Mouse (Mus musculus) C2C12 (cell line): ENCODE data around the gene Jazf1. TPM values are rescaled to one million over a fixed set of nuclear protein-coding genes. Genes with fewer than 3 reads are reported as not detected.

Experiments used
- H3K27me3 ChIP-seq: one replicate; pipeline ENCODE4 v1.6.1; 2011; ENCODE audit not compliant: control insufficient read depth, insufficient read depth, insufficient read length
- H3K36me3 ChIP-seq: one replicate; pipeline ENCODE4 v1.6.1; 2011; ENCODE audit not compliant: control insufficient read depth, insufficient read depth
- H3K4me3 ChIP-seq: one replicate; pipeline ENCODE4 v1.5.1; 2011; ENCODE audit warnings: mild to moderate bottlenecking, control low read depth; ENCODE audit not compliant: poor library complexity, insufficient read depth, severe bottlenecking
- H3K79me2 ChIP-seq: one replicate; pipeline ENCODE4 v1.6.1; 2011; ENCODE audit not compliant: control insufficient read depth, insufficient read depth
- H3K79me3 ChIP-seq: one replicate; pipeline ENCODE4 v1.6.1; 2011; ENCODE audit warnings: low read depth, control low read depth
- H3ac ChIP-seq: one replicate; pipeline ENCODE3; 2011; ENCODE audit warnings: low read depth; ENCODE audit not compliant: control insufficient read depth, insufficient read length
- CTCF ChIP-seq: IDR thresholded peaks from one replicate; pipeline ENCODE4 v1.5.1; 2011; ENCODE audit not compliant: control insufficient read depth, insufficient read depth, insufficient read length
- FOSL1 ChIP-seq: IDR thresholded peaks from one replicate; pipeline ENCODE4 v1.8.0; 2011; ENCODE audit warnings: mild to moderate bottlenecking, low read length; ENCODE audit not compliant: poor library complexity, insufficient read depth, severe bottlenecking
- MYOD1 ChIP-seq: IDR thresholded peaks from one replicate; pipeline ENCODE4 v1.6.1; 2011; ENCODE audit warnings: low read depth; ENCODE audit not compliant: control insufficient read depth, insufficient read length
- USF1 ChIP-seq: IDR thresholded peaks from one replicate; pipeline ENCODE4 v1.6.1; 2011; ENCODE audit warnings: low read depth, mild to moderate bottlenecking, control low read depth, moderate library complexity
- polyA plus RNA-seq: library from polyadenylated mRNA; unstranded; fragments of >200 nt; fragmentation: generic; extraction: Trizol; gene quantifications from one replicate; pipeline ENCODE4 v1.2.1, GENCODE M21; 2012; ENCODE audit warnings: missing spikeins

The Jazf1 gene
- polyA plus RNA-seq, 1 experiment = not detected

GRCm38 (mm10) chr6:52724805-52725439 is 343.5 kb downstream of the Jazf1 start:
- Histone ChIP-seq H3K79me2 (peaks cover 30% of the 10 kb centered on the region), H3ac (no peak overlapping the region), H3K79me3 (peaks cover 17% of the 10 kb centered on the region), H3K36me3 (peaks cover 52% of the 10 kb centered on the region), H3K4me3 (no peak overlapping the region), H3K27me3 (no peaks in the 10 kb centered on the region)
- TF ChIP-seq CTCF (peak; percentile 25), USF1 (no peak), MYOD1 (no peak), FOSL1 (no peak)

Other genes with a start within 250 kb of the Jazf1 start
- gene Creb5, start 218.6 kb upstream of the Jazf1 start, polyA plus RNA-seq = 1.5 TPM